Mouse (Mus musculus) brain, embryonic 14.5 days (tissue): ENCODE measurements around the gene Tas1r1. TPM values are rescaled to one million over a fixed set of nuclear protein-coding genes. Genes with fewer than 3 reads are reported as not detected.

ENCODE experiments used
- DNase-seq: peaks from one replicate; pipeline ENCODE4 v3.0.0-alpha.2; 2011; ENCODE audit warnings: low read depth
- CTCF ChIP-seq: fragments of 200-500 bp; IDR thresholded peaks from 2 replicates; pipeline ENCODE4 v1.5.1; 2012; ENCODE audit warnings: inconsistent platforms, mild to moderate bottlenecking, moderate library complexity, borderline replicate concordance; ENCODE audit not compliant: insufficient read depth, insufficient read length; ENCODE audit errors: extremely low read depth
- POLR2A ChIP-seq: fragments of 200-500 bp; IDR thresholded peaks from 2 replicates; pipeline ENCODE4 v1.6.1; 2012; ENCODE audit warnings: mild to moderate bottlenecking, inconsistent platforms, borderline replicate concordance; ENCODE audit not compliant: poor library complexity, insufficient read depth, insufficient read length, severe bottlenecking; ENCODE audit errors: extremely low read depth
- polyA plus RNA-seq: library from polyadenylated mRNA; depleted of rRNA; stranded (reverse); fragments of >200 nt; gene quantifications from 2 replicates; pipeline ENCODE4 v1.2.3, GENCODE M21; 2012

Gene Tas1r1
- polyA plus RNA-seq, 1 experiment: 0.37 TPM

- TF ChIP-seq POLR2A: no peak
- TF ChIP-seq CTCF: no peak
- DNase-seq: no peak
Measured at GRCm38 (mm10) chr4:152007481-152008147, 30.8 kb downstream of the Tas1r1 start.

GRCm38 (mm10) chr4:152006812-152007211 lies 31.6 kb downstream of the Tas1r1 start:
- TF ChIP-seq CTCF (no peak), POLR2A (no peak)
- no peak for DNase-seq

- DNase-seq: no peak
- TF ChIP-seq CTCF (no peak), POLR2A (no peak)
Measured at GRCm38 (mm10) chr4:152006137-152006536, 32.2 kb downstream of the Tas1r1 start.

- no peak for DNase-seq
- TF ChIP-seq POLR2A: no peak
- no peak for TF ChIP-seq CTCF
Measured at GRCm38 (mm10) chr4:152002063-152002462, 36.3 kb downstream of the Tas1r1 start.

GRCm38 (mm10) chr4:152001335-152001734 lies 37.0 kb downstream of the Tas1r1 start:
- no peak for DNase-seq
- TF ChIP-seq POLR2A: no peak
- no peak for TF ChIP-seq CTCF

GRCm38 (mm10) chr4:152000906-152001305 lies 37.5 kb downstream of the Tas1r1 start:
- TF ChIP-seq POLR2A: no peak
- no peak for TF ChIP-seq CTCF
- DNase-seq: no peak

- TF ChIP-seq POLR2A (no peak), CTCF (no peak)
- no peak for DNase-seq
Measured at GRCm38 (mm10) chr4:151999481-151999880, 38.9 kb downstream of the Tas1r1 start.

- DNase-seq: no peak
- no peak for TF ChIP-seq POLR2A
Measured at GRCm38 (mm10) chr4:151997701-151998100, 40.7 kb downstream of the Tas1r1 start.

GRCm38 (mm10) chr4:151996951-151997222 lies 41.5 kb downstream of the Tas1r1 start:
- TF ChIP-seq POLR2A: no peak
- TF ChIP-seq CTCF: no peak
- DNase-seq: no peak

- TF ChIP-seq CTCF: no peak
- peak; percentile 77 for TF ChIP-seq POLR2A
- DNase-seq: peak; percentile 100
Measured at GRCm38 (mm10) chr4:151996173-151996950, 42.0 kb downstream of the Tas1r1 start, which contains the start of gene Phf13. Gene Phf13, minus strand, starts transcription at chr4:151996258.

- TF ChIP-seq POLR2A (peak; percentile 32; the same call in 1 of the 2 replicates), CTCF (no peak)
- DNase-seq: no peak
Measured at GRCm38 (mm10) chr4:151995371-151996172, 42.8 kb downstream of the Tas1r1 start.
